Mouse (Mus musculus) intestine, embryonic 16.5 days (tissue): ENCODE results near the gene Zfp451. TPM values are rescaled to one million over a fixed set of nuclear protein-coding genes. Genes with fewer than 3 reads are reported as not detected.

Experiments
- ATAC-seq: fragments of 200-750 bp; cut with Nextera tagmentation; 2 replicates; pipeline ENCODE4 v1.8.0; 2017; ENCODE audit warnings: moderate TSS enrichment, moderate library complexity
- H3K27ac ChIP-seq: fragments of 300-500 bp; sonication (generic); 2 replicates; pipeline ENCODE4 v1.5.1; 2014; ENCODE audit warnings: mild to moderate bottlenecking, low read length
- H3K27me3 ChIP-seq: fragments of 300-500 bp; sonication (generic); replicated peaks from 2 replicates; pipeline ENCODE4 v1.6.1; 2014; ENCODE audit warnings: low read length, control low read depth, mixed read lengths; ENCODE audit not compliant: control insufficient read depth, insufficient read depth
- H3K36me3 ChIP-seq: fragments of 300-500 bp; sonication (generic); 2 replicates; pipeline ENCODE4 v1.6.1; 2014; ENCODE audit warnings: low read length, control low read depth; ENCODE audit not compliant: control insufficient read depth, insufficient read depth
- H3K4me1 ChIP-seq: fragments of 300-500 bp; sonication (generic); 2 replicates; pipeline ENCODE4 v1.6.1; 2014; ENCODE audit warnings: low read length, control low read depth, mixed read lengths; ENCODE audit not compliant: control insufficient read depth, insufficient read depth
- H3K4me2 ChIP-seq: fragments of 300-500 bp; sonication (generic); 2 replicates; pipeline ENCODE4 v1.6.1; 2014; ENCODE audit warnings: low read depth, low read length, control low read depth
- H3K4me3 ChIP-seq: fragments of 300-500 bp; sonication (generic); 2 replicates; pipeline ENCODE4 v1.5.1; 2014; ENCODE audit warnings: mild to moderate bottlenecking, low read length
- H3K9ac ChIP-seq: fragments of 300-500 bp; sonication (generic); 2 replicates; pipeline ENCODE4 v1.6.1; 2014; ENCODE audit warnings: low read depth, low read length
- H3K9me3 ChIP-seq: fragments of 300-500 bp; sonication (generic); 2 replicates; pipeline ENCODE4 v1.6.1; 2016; ENCODE audit warnings: low read length, control low read depth; ENCODE audit not compliant: control insufficient read depth
- WGBS: fragments of 180-500 bp; shearing (Covaris S2); extraction: QIAGEN DNeasy Blood & Tissue Kit; methylation state at CpG from one replicate; pipeline ENCODE4 v1.1.7; 2014; 5-methylcytosine and 5-hydroxymethylcytosine counted together
- polyA plus RNA-seq: library from polyadenylated mRNA; unstranded; fragments of >200 nt; fragmentation: Nextera tagmentation; extraction: Ambion mirVana; gene quantifications from 2 replicates; pipeline ENCODE4 v1.2.1, GENCODE M21; 2015

Zfp451 gene
- polyA plus RNA-seq, 1 experiment from 2014 or later, result 12.2 TPM

DNA sequence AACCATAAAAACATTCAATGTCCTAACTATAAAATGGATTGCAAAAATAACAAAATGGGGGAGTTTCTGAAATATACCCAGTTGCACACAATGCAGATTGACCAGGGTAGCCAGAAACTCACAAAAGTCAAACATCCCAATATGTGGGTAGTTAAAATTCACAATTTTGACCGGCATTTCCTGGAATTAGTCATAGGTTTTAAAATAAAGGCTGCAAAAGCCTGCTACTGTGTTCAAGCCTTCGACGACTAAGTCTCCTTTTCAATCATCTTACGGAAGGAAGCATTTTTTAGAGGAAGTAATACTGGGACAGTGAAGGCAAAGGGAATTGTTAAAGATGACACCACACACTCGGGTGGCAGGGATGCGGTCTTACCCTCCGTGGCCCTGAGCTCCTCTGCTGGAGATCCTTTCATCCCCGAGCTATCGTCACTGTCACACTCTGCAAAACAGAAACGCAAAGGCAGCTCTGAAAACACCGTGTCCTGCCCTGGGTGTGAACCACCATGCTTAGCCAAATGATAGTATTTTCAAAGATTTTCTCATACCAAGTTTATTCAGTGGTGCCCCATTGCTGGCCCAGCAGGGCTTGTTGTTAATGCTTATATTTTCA, 48.8 kb downstream of the Zfp451 start:
- H3K9me3 ChIP-seq, result no peaks in the 10 kb centered on the region
- H3K4me2 ChIP-seq, result no peak overlapping the region
- H3K27me3 ChIP-seq, result no peaks in the 10 kb centered on the region
- H3K36me3 ChIP-seq, result no peaks in the 10 kb centered on the region
- H3K27ac ChIP-seq, result no peak overlapping the region
- H3K9ac ChIP-seq, result no peak overlapping the region
- no peak overlapping the region for H3K4me3 ChIP-seq
- WGBS, result 89% methylated on average over 11 of the region's 11 CpGs
- no peak for ATAC-seq
- no peaks in the 10 kb centered on the region for H3K4me1 ChIP-seq

GRCm38 (mm10) chr1:33763826-33764225, 50.6 kb downstream of the Zfp451 start:
- Histone ChIP-seq H3K9ac (no peak overlapping the region), H3K27ac (no peak overlapping the region), H3K36me3 (no peaks in the 10 kb centered on the region), H3K9me3 (no peaks in the 10 kb centered on the region), H3K27me3 (no peaks in the 10 kb centered on the region), H3K4me1 (no peaks in the 10 kb centered on the region), H3K4me3 (no peak overlapping the region), H3K4me2 (no peak overlapping the region)
- WGBS, result 60% methylated on average over 2 of the region's 2 CpGs
- no peak for ATAC-seq

DNA sequence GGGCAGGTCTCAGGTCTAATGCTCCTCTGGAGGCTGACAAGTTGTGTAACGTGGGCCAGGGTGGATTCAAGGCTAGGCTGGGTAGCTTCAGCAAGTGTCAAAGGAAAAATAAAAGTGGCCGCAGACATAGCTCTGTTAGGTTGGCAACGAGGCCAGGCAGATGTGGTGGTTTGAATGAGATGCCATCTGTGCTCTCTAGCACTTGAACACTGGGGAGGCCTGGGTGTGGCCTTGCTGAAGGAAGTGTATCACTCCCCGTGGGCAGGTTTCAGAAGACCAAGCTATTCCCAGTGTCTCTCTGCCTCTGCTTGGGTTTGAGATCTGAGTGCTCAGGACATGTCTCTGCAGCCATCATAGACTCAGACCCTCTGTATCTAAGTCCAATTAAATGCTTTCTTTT, 55.9 kb downstream of the Zfp451 start:
- Histone ChIP-seq H3K4me3 (no peak overlapping the region), H3K4me2 (no peak overlapping the region)

DNA sequence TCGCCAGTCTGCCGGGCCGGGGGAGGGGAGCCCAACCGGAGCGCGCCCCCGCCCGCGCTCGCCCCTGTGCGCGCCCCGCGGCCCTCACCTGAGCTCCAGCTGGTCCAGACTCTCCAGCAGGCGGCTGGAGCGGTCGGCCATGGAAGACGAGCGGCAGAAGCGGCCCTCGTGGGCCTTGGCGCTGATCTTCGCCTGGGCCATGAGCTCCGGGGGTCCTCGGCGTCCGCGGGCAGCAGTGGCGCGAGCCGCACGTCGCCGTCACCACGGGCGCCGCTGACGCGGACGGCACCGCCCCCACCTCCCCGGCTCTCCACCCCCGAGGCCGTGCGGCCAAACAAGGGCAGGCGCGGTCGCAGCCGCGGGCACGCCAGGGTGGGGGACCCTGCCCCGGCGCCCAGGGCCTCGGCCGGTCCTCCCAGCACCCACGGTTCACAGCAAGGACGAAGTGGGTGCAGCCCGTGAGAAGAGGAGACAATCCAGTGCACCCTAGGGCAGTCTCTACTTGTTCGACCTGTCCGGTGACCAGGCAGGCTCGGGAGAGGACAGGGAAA, 56.8 kb downstream of the Zfp451 start, which contains the start of gene Bag2:
TSS of gene Bag2 (minus strand) at position 305 of the 551 bp plus-strand sequence.
- H3K4me3 ChIP-seq, result peak within 1 kb of the TSS; percentile 86
- WGBS, result under 1% methylated on average over 61 of the region's 61 CpGs
- no peaks in the 10 kb centered on the region for H3K9me3 ChIP-seq
- peak within 1 kb of the TSS; percentile 63 for H3K27ac ChIP-seq
- no peaks in the 10 kb centered on the region for H3K27me3 ChIP-seq
- H3K4me2 ChIP-seq, result peak within 1 kb of the TSS; percentile 88
- peak within 1 kb of the TSS; percentile 87 for H3K9ac ChIP-seq
- peak; percentile 86 for ATAC-seq
- no peaks in the 10 kb centered on the region for H3K36me3 ChIP-seq
- H3K4me1 ChIP-seq, result peaks cover 9% of the 10 kb centered on the region; the same call in 1 of the 2 replicates

More for the DNA sequence above, 55.9 kb downstream of the Zfp451 start:
- H3K9me3 ChIP-seq, result no peaks in the 10 kb centered on the region
- no peak for ATAC-seq
- no peak overlapping the region for H3K9ac ChIP-seq
- no peaks in the 10 kb centered on the region for H3K36me3 ChIP-seq
- peaks cover 9% of the 10 kb centered on the region; the same call in 1 of the 2 replicates for H3K4me1 ChIP-seq
- H3K27ac ChIP-seq, result no peak overlapping the region
- 48% methylated on average over 4 of the region's 4 CpGs for WGBS
- H3K27me3 ChIP-seq, result no peaks in the 10 kb centered on the region

GRCm38 (mm10) chr1:33757033-33757413, 57.4 kb downstream of the Zfp451 start:
- peak overlapping the region; percentile 87 for H3K9ac ChIP-seq
- H3K27me3 ChIP-seq, result no peaks in the 10 kb centered on the region
- H3K4me3 ChIP-seq, result peak overlapping the region; percentile 86
- 0 out of 2 replicates have a peak overlapping the region, but pooled peaks have one; percentile 63 for H3K27ac ChIP-seq
- H3K36me3 ChIP-seq, result no peaks in the 10 kb centered on the region
- ATAC-seq, result peak; percentile 34
- H3K4me1 ChIP-seq, result peaks cover 9% of the 10 kb centered on the region; the same call in 1 of the 2 replicates
- no peaks in the 10 kb centered on the region for H3K9me3 ChIP-seq
- 3% methylated on average over 14 of the region's 14 CpGs for WGBS
- peak overlapping the region; percentile 88 for H3K4me2 ChIP-seq

- 17% methylated on average over 18 of the region's 18 CpGs for WGBS
- H3K9me3 ChIP-seq, result no peaks in the 10 kb centered on the region
- H3K27me3 ChIP-seq, result no peaks in the 10 kb centered on the region
- peak overlapping the region; percentile 88 for H3K4me2 ChIP-seq
- ATAC-seq, result peak; percentile 34
- peak overlapping the region; percentile 87 for H3K9ac ChIP-seq
- peak overlapping the region; percentile 43; the same call in 1 of the 2 replicates for H3K27ac ChIP-seq
- peaks cover 9% of the 10 kb centered on the region; the same call in 1 of the 2 replicates for H3K4me1 ChIP-seq
- peak overlapping the region; percentile 86 for H3K4me3 ChIP-seq
- H3K36me3 ChIP-seq, result no peaks in the 10 kb centered on the region
Observed at GRCm38 (mm10) chr1:33756258-33757032, 58.0 kb downstream of the Zfp451 start.

DNA sequence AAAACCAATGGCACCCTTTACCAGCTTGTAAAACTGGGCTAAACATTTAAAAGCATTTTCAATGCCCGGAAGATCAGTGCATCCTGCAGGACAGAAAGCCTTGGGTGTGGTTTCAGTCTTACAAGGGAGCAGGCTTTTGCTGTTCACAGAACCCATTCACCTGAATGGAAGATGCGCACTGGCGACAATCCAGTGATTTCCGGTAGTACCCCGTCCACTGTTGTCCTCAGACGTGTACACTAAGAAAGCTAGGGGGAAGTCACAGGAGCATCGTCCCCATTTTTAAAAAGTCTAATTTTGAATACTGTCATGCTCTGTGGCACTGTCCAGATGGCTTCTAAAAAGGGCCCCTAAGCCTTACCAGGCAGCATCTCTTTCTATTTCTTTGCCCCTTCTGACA, 58.6 kb downstream of the Zfp451 start:
- no peaks in the 10 kb centered on the region for H3K9me3 ChIP-seq
- peaks cover 9% of the 10 kb centered on the region; the same call in 1 of the 2 replicates for H3K4me1 ChIP-seq
- no peaks in the 10 kb centered on the region for H3K36me3 ChIP-seq
- H3K27ac ChIP-seq, result no peak overlapping the region; the same call in 1 of the 2 replicates
- H3K9ac ChIP-seq, result peak overlapping the region; percentile 33; the same call in 1 of the 2 replicates
- ATAC-seq, result no peak
- WGBS, result 66% methylated on average over 7 of the region's 7 CpGs
- H3K4me2 ChIP-seq, result peak overlapping the region; percentile 88
- H3K4me3 ChIP-seq, result peak overlapping the region; percentile 86; the same call in 1 of the 2 replicates
- no peaks in the 10 kb centered on the region for H3K27me3 ChIP-seq

- Histone ChIP-seq H3K4me1 (peaks cover 9% of the 10 kb centered on the region; the same call in 1 of the 2 replicates), H3K27ac (no peak overlapping the region), H3K9me3 (no peaks in the 10 kb centered on the region), H3K4me2 (0 out of 2 replicates have a peak overlapping the region, but pooled peaks have one; percentile 8), H3K27me3 (no peaks in the 10 kb centered on the region), H3K9ac (no peak overlapping the region), H3K4me3 (no peak overlapping the region), H3K36me3 (no peaks in the 10 kb centered on the region)
- ATAC-seq, result peak; percentile 39
- WGBS, result 74% methylated on average over 21 of the region's 21 CpGs
Observed at GRCm38 (mm10) chr1:33754965-33755735, 59.2 kb downstream of the Zfp451 start.
